Mouse (Mus musculus): Measurements from ENCODE around the gene Lmo1. TPM values are rescaled to one million over a fixed set of nuclear protein-coding genes. Genes with fewer than 3 reads are reported as not detected.

Gene Lmo1
- polyA plus RNA-seq, 1 experiment from 2014 or later, result 47.7 TPM

GRCm38 (mm10) chr7:109170441-109170820, 4.6 kb downstream of the Lmo1 start:
- Histone ChIP-seq H3K36me3 (no peaks in the 10 kb centered on the region), H3K4me3 (peak overlapping the region; percentile 49), H3K9ac (no peak overlapping the region), H3K4me1 (peaks cover 28% of the 10 kb centered on the region), H3K27me3 (peaks cover 54% of the 10 kb centered on the region), H3K4me2 (peak overlapping the region; percentile 99), H3K9me3 (no peaks in the 10 kb centered on the region), H3K27ac (no peak overlapping the region)
- 0% methylated on average over 17 of the region's 17 CpGs for WGBS
- no peak for ATAC-seq (ENCODE audit: insufficient number of reproducible peaks, low FRiP score, low TSS enrichment, low read depth)

- peak overlapping the region; percentile 47 for H3K9ac ChIP-seq
- ATAC-seq (ENCODE audit: insufficient number of reproducible peaks, low FRiP score, low TSS enrichment, low read depth), result no peak
- H3K4me3 ChIP-seq, result peak overlapping the region; percentile 49
- H3K27me3 ChIP-seq, result peaks cover 52% of the 10 kb centered on the region
- under 1% methylated on average over 71 of the region's 72 CpGs for whole genome bisulfite sequencing
- H3K4me1 ChIP-seq, result peaks cover 23% of the 10 kb centered on the region
- no peaks in the 10 kb centered on the region for H3K9me3 ChIP-seq
- no peak overlapping the region for H3K27ac ChIP-seq
- peak overlapping the region; percentile 99 for H3K4me2 ChIP-seq
- H3K36me3 ChIP-seq, result no peaks in the 10 kb centered on the region
These were observed 5.2 kb downstream of the Lmo1 start for GRCm38 (mm10) chr7:109169505-109170440.

GRCm38 (mm10) chr7:109168716-109169115, 6.3 kb downstream of the Lmo1 start:
- no peak for ATAC-seq (ENCODE audit: insufficient number of reproducible peaks, low FRiP score, low TSS enrichment, low read depth)
- no peak overlapping the region for H3K4me3 ChIP-seq
- no peak overlapping the region for H3K4me2 ChIP-seq
- H3K36me3 ChIP-seq, result no peaks in the 10 kb centered on the region
- H3K27me3 ChIP-seq, result peaks cover 45% of the 10 kb centered on the region
- no peak overlapping the region for H3K27ac ChIP-seq
- peaks cover 18% of the 10 kb centered on the region for H3K4me1 ChIP-seq
- H3K9ac ChIP-seq, result no peak overlapping the region
- no peaks in the 10 kb centered on the region for H3K9me3 ChIP-seq
- 89% methylated on average over 7 of the region's 7 CpGs for WGBS

- Histone ChIP-seq H3K27me3 (peaks cover 28% of the 10 kb centered on the region), H3K4me2 (no peak overlapping the region), H3K9ac (no peak overlapping the region), H3K36me3 (no peaks in the 10 kb centered on the region), H3K27ac (no peak overlapping the region), H3K4me1 (peaks cover 18% of the 10 kb centered on the region), H3K4me3 (no peak overlapping the region), H3K9me3 (no peaks in the 10 kb centered on the region)
- ATAC-seq (ENCODE audit: insufficient number of reproducible peaks, low FRiP score, low TSS enrichment, low read depth), result no peak
- 61% methylated on average over 17 of the region's 17 CpGs for WGBS
These were observed 8.9 kb downstream of the Lmo1 start for GRCm38 (mm10) chr7:109165931-109166585.

- Histone ChIP-seq H3K9ac (no peak overlapping the region), H3K27me3 (peaks cover 5% of the 10 kb centered on the region; the same call in 1 of the 2 replicates), H3K4me2 (no peak overlapping the region), H3K4me3 (no peak overlapping the region), H3K27ac (no peak overlapping the region), H3K4me1 (peaks cover 7% of the 10 kb centered on the region; the same call in 1 of the 2 replicates), H3K36me3 (no peaks in the 10 kb centered on the region), H3K9me3 (no peaks in the 10 kb centered on the region)
- no peak for ATAC-seq (ENCODE audit: insufficient number of reproducible peaks, low FRiP score, low TSS enrichment, low read depth)
- 40% methylated on average over 11 of the region's 11 CpGs for WGBS
These were observed 20.7 kb downstream of the Lmo1 start for GRCm38 (mm10) chr7:109154331-109154730.

GRCm38 (mm10) chr7:109153538-109153937, 21.5 kb downstream of the Lmo1 start:
- ATAC-seq (ENCODE audit: insufficient number of reproducible peaks, low FRiP score, low TSS enrichment, low read depth), result no peak
- Histone ChIP-seq H3K9me3 (no peaks in the 10 kb centered on the region), H3K27ac (no peak overlapping the region), H3K4me2 (no peak overlapping the region), H3K4me1 (peaks cover 7% of the 10 kb centered on the region; the same call in 1 of the 2 replicates), H3K4me3 (no peak overlapping the region), H3K9ac (no peak overlapping the region), H3K36me3 (no peaks in the 10 kb centered on the region), H3K27me3 (peaks cover 5% of the 10 kb centered on the region; the same call in 1 of the 2 replicates)
- WGBS, result 57% methylated on average over 5 of the region's 5 CpGs

- Histone ChIP-seq H3K4me1 (peaks cover 8% of the 10 kb centered on the region; the same call in 1 of the 2 replicates), H3K4me3 (no peak overlapping the region), H3K9ac (no peak overlapping the region), H3K36me3 (no peaks in the 10 kb centered on the region), H3K27ac (no peak overlapping the region), H3K27me3 (peaks cover 9% of the 10 kb centered on the region; the same call in 1 of the 2 replicates), H3K9me3 (no peaks in the 10 kb centered on the region), H3K4me2 (no peak overlapping the region)
- 92% methylated on average over 4 of the region's 4 CpGs for WGBS
- no peak for ATAC-seq (ENCODE audit: insufficient number of reproducible peaks, low FRiP score, low TSS enrichment, low read depth)
These were observed 23.9 kb downstream of the Lmo1 start for GRCm38 (mm10) chr7:109151088-109151487.

GRCm38 (mm10) chr7:109145211-109145610, 29.8 kb downstream of the Lmo1 start:
- WGBS, result 27% methylated on average over 8 of the region's 8 CpGs

GRCm38 (mm10) chr7:109144705-109145104, 30.3 kb downstream of the Lmo1 start:
- no peak for ATAC-seq (ENCODE audit: insufficient number of reproducible peaks, low FRiP score, low TSS enrichment, low read depth)
- H3K4me1 ChIP-seq, result peaks cover 42% of the 10 kb centered on the region
- 52% methylated on average over 11 of the region's 11 CpGs for WGBS
- no peak overlapping the region for H3K4me2 ChIP-seq
- 0 out of 2 replicates have a peak, but pooled peaks cover 7% of the 10 kb centered on the region for H3K27me3 ChIP-seq
- peak overlapping the region; percentile 11; the same call in 1 of the 2 replicates for H3K27ac ChIP-seq
- H3K36me3 ChIP-seq, result no peaks in the 10 kb centered on the region
- no peaks in the 10 kb centered on the region for H3K9me3 ChIP-seq
- H3K4me3 ChIP-seq, result no peak overlapping the region
- H3K9ac ChIP-seq, result no peak overlapping the region

More at GRCm38 (mm10) chr7:109145211-109145610, 29.8 kb downstream of the Lmo1 start:
- no peaks in the 10 kb centered on the region for H3K36me3 ChIP-seq
- no peak overlapping the region for H3K4me2 ChIP-seq
- peaks cover 42% of the 10 kb centered on the region for H3K4me1 ChIP-seq
- H3K9me3 ChIP-seq, result no peaks in the 10 kb centered on the region
- H3K4me3 ChIP-seq, result no peak overlapping the region
- ATAC-seq (ENCODE audit: insufficient number of reproducible peaks, low FRiP score, low TSS enrichment, low read depth), result no peak
- 0 out of 2 replicates have a peak overlapping the region, but pooled peaks have one; percentile 11 for H3K27ac ChIP-seq
- H3K9ac ChIP-seq, result no peak overlapping the region
- 0 out of 2 replicates have a peak, but pooled peaks cover 7% of the 10 kb centered on the region for H3K27me3 ChIP-seq

GRCm38 (mm10) chr7:109142564-109142963, 32.4 kb downstream of the Lmo1 start:
- Histone ChIP-seq H3K36me3 (no peaks in the 10 kb centered on the region), H3K4me3 (no peak overlapping the region), H3K4me2 (no peak overlapping the region), H3K27ac (no peak overlapping the region), H3K4me1 (peaks cover 42% of the 10 kb centered on the region), H3K9ac (no peak overlapping the region), H3K9me3 (no peaks in the 10 kb centered on the region), H3K27me3 (0 out of 2 replicates have a peak, but pooled peaks cover 7% of the 10 kb centered on the region)
- no peak for ATAC-seq (ENCODE audit: insufficient number of reproducible peaks, low FRiP score, low TSS enrichment, low read depth)
- WGBS, result 13% methylated on average over 2 of the region's 2 CpGs

GRCm38 (mm10) chr7:109141753-109142152, 33.3 kb downstream of the Lmo1 start:
- Histone ChIP-seq H3K36me3 (no peaks in the 10 kb centered on the region), H3K9me3 (no peaks in the 10 kb centered on the region), H3K4me3 (no peak overlapping the region), H3K27ac (no peak overlapping the region), H3K4me1 (peaks cover 42% of the 10 kb centered on the region), H3K9ac (no peak overlapping the region), H3K27me3 (0 out of 2 replicates have a peak, but pooled peaks cover 7% of the 10 kb centered on the region), H3K4me2 (no peak overlapping the region)
- no peak for ATAC-seq (ENCODE audit: insufficient number of reproducible peaks, low FRiP score, low TSS enrichment, low read depth)
- 72% methylated on average over 3 of the region's 3 CpGs for WGBS

- no peak overlapping the region for H3K27ac ChIP-seq
- H3K4me1 ChIP-seq, result peaks cover 38% of the 10 kb centered on the region
- no peak for ATAC-seq (ENCODE audit: insufficient number of reproducible peaks, low FRiP score, low TSS enrichment, low read depth)
- H3K9me3 ChIP-seq, result no peaks in the 10 kb centered on the region
- 79% methylated on average over 2 of the region's 2 CpGs for WGBS
- no peak overlapping the region for H3K4me2 ChIP-seq
- H3K27me3 ChIP-seq, result 0 out of 2 replicates have a peak, but pooled peaks cover 3% of the 10 kb centered on the region
- H3K9ac ChIP-seq, result no peak overlapping the region
- no peaks in the 10 kb centered on the region for H3K36me3 ChIP-seq
- H3K4me3 ChIP-seq, result no peak overlapping the region
These were observed 34.0 kb downstream of the Lmo1 start for GRCm38 (mm10) chr7:109141054-109141453.
